Mouse (Mus musculus) brain, embryonic 14.5 days (tissue): ENCODE measurements around the gene Lrp4.

ENCODE experiments used
- CTCF ChIP-seq: fragments of 200-500 bp; IDR thresholded peaks from 2 replicates; pipeline ENCODE4 v1.5.1; 2012; ENCODE audit warnings: inconsistent platforms, mild to moderate bottlenecking, moderate library complexity, borderline replicate concordance; ENCODE audit not compliant: insufficient read depth, insufficient read length; ENCODE audit errors: extremely low read depth
- POLR2A ChIP-seq: fragments of 200-500 bp; IDR thresholded peaks from 2 replicates; pipeline ENCODE4 v1.6.1; 2012; ENCODE audit warnings: mild to moderate bottlenecking, inconsistent platforms, borderline replicate concordance; ENCODE audit not compliant: poor library complexity, insufficient read depth, insufficient read length, severe bottlenecking; ENCODE audit errors: extremely low read depth

DNA sequence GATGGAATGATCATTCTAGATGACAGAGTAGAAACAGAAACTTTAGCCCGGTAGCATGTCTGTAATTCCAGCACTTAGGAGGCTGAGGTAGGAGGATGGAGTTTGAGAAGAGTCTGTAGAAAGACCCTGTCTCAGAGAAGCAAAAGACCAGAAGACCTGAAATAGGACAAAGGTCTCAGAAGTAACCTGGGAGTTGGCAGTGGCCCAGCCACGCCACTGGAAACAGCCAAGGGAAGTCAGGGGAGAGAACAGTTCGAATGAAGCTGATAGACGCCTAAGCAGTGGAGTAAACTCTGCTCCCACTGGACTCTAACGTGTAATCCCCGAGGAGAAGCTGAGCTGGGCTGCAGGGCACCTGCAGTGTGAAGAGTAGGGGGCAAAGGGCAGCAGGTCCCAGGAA lies 27.9 kb downstream of the Lrp4 start:
- TF ChIP-seq CTCF = no peak
- TF ChIP-seq POLR2A = no peak
